Mouse (Mus musculus): Measurements from ENCODE around the gene Tbcb.
"Not testable (repeated sequence)": the region's sequence is repeated elsewhere in the genome, so short reads cannot be mapped to it uniquely, and the experiment has no call there.

Gene Tbcb

DNA sequence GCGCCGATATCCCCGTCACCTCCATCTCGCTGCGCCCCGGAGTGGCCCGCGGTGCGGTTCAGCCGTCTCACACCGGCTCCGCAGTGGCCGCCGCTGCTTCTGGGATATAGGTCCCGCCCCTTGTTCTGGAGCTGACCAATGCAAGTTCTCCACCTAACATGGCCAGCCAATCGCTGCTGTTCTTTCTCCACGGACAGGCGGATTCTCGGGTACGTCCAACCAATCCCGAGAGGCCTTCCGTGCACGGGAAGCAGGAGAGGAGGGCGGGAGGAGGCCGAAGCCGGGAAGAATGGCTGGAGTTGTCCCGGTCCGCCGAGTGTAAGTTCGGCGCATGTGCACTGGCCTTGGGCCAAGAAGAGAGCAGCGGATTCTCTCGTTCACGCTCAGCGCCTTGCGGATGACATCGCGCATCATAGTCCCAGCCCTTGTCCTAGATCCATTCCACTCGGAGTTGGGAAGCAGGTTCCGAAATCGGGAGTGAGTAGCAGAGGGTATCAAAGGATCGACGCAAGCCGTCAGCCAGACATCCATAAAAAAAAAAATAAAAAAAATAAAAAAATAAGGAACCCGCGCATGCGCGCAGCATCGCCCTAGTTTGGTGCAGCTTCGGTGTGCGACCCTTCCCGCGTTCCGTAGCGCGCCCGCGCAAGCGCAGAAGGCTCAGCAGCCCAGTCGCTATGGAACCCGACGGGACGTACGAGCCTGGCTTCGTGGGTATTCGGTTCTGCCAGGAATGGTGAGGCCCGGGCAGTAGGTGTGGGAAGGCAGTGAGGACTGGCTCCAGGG lies at the start of gene Tbcb, which contains the start of gene Polr2i:
Tbcb (minus strand) TSS at position 604 of the 786 bp plus-strand sequence.
Polr2i (plus strand) TSS at position 280 of the 786 bp plus-strand sequence.
- DNase-seq = peak; percentile 91 to 95

DNA sequence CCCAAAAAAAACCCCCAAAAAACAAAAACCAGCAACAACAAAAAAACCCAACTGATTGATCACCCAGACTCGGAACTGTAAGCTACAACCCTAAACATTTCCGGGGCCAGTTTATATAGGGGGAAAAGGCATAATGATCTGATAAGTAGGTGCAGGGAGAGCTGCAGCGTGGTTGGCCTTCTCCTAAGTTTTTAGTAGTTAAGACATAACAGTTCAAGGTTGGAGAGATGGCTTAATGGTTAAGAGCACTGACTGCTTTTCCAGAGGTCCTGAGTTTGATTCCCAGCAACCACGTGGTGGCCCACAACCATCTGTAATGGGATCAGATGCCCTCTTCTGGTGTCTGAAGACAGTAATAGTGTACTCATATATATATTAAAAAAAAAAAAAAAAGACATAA lies 49.5 kb upstream of the Tbcb start:
- DNase-seq = no peak

DNA sequence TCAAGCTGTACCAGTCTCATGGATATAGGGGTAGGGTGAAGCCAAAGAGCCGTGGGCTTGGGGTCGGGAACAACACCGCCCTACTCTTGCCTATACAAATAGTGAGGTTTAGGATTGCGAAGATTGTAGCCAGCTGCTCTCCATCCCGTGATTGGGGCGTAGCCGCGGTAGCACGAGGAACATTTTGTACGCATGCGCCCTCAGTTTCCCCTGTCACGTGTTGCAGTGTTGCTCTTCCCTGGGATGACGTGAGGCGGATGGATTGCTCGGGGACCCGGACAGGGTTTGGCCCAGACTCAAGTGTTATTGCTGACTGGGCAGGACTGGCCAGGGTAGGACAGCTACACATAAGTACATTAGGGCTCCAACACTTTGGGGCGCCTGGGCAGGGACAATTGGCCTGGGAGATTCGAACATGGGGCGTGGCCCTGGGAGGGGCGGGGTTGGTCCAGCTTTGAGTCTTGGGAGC lies 48.6 kb upstream of the Tbcb start:
- DNase-seq = peak; percentile 67 to 76

DNA sequence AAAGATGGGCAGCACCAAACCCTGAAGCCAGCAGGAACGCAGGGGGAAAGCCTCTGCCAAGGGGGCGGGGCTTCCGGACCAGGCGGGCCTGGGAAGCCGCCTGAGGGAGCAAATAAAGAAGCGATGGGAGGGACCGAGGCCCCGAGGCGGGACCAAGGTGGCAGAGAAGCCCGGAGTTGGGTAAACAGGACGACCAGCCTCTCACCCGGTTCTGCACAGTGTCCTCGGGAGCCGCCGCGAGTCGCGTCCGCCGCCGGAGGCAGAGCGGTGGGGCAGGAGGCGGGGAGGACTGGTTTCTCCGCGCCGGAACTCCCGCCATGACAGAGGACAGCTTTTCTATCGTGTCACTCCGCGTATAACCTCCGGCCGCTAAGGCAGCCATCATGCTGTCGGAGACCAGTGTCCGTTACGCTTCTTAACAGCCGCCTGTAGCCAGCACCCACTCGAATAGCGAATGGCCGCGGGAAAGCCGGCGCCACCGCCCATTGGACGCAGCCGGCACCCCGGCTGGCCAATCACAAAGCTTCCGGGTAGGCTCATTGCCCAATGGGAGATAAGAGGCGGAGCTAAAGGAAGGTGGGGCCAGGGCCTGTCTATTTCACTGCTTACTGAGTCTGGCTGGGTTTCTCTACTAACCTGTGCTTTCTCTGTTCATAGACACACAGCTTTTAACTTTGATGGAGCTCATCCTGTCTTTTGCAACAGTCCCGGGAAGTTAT lies 48.0 kb upstream of the Tbcb start, which contains the start of the genes Thap8 and Wdr62:
Thap8 (plus strand) TSS at position 144 of the 719 bp plus-strand sequence.
Wdr62 (minus strand) TSS at position 469 of the 719 bp plus-strand sequence.
- peak; percentile 81 to 85 for DNase-seq

DNA sequence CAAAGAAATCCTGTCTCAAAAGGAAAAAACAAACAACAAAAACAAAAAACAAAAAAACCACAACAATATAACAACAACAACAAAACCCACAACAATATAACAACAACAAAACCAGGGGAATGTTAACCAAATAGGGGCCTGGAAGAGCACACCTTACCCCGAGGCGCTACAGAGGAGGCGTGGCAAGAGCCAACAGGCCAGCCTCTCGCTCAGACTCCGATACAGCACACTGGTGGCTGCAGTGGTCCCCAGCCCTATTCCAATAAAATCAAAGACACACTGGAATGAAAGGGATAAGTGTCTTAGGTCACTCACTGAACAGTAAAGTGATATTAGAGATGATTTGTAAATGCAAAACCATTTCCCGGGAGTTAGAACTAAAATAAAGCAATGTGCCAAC lies 47.5 kb upstream of the Tbcb start:
- DNase-seq = no peak

DNA sequence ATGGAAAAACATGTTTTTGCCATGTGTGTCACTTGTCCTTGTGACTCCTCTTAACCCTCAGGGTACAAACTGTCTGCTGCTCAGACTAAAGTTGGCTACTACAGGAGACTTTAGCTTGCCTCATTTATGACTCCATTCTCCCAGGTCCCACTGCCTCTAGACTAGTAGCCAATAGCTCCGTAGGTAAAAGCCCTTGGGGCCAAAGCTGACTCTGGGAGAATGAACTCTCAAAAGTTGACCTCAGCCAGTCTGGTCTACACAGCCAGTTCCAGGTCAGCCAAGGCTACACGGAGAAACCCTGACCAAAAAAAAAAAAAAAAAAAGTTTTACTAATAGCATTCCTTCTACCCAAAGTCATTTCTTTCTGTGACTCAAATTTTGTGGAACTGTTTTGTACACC lies 46.8 kb upstream of the Tbcb start:
- no peak for DNase-seq

DNA sequence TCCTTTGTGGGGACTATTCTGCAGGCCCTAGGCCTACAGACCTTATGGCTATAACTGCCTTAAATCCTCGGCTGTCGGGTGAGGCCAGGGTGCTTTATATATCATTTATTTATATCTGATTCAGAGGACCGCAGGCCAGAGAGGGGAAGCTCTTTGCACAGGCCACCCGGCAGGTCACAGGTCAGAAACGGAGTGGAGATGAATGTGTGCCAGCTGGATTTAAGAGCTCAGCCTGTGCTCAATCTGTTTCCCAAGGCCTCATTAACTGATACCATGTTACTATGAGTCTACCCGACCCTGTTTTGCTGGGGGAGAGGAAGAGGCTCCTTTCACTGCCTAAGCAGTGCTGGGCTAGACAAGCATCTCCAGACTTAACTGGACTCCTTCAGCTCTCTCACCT lies 42.3 kb upstream of the Tbcb start:
- DNase-seq = no peak

DNA sequence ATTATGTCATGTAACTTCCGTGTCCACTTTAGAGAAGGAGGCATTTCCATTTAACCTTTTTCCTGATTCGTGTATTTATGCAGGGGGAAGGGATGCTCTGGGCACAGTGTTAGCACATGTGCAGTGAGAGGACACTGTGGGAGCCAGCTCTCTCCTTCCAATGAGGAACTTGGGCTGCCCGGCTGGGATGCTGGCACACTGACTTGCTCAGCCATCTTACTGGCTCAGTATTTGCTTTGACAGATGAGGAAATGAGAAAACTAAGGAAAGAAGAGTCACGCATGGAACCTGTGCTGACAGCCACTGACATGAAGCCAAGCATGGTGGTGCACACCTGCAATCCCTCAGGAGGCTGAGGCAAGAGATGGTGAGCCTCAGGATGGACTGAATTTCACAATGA lies 37.6 kb upstream of the Tbcb start:
- DNase-seq = no peak

DNA sequence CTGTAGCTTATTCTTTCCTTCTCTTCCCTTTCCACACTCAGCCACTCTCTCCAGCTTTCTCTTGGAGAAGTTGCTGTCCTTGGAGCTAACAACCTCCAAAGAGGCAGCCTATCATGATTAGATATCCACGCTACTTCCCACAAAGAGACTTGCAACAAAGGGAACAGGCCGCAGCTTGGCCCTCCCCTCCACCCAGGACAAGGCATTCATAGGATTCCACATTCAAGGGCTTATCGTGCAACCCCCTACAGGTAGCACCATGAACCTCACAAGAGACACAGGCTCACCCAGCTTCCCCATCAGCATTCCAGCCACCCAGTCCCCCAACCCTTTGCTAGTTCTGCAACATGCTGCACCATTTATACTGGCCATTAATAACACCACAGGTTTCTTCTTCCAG lies 34.7 kb upstream of the Tbcb start:
- no peak for DNase-seq

DNA sequence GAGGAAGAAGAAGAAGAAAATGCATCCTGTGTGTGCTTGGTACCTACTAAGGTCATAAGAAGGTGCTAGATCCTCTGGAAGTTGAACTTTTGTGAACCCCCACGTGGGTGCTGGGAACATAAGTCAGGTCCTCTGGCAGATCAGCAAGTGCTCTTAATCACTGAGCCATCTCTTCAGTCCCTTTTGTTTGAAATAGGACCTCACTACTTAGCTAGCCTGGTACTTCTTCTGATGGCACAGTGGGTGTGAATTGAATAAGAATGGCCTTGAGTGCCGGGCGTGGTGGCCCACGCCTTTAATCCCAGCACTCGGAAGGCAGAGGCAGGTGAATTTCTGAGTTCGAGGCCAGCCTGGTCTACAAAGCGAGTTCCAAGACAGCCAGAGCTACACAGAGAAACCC lies 33.9 kb upstream of the Tbcb start:
- DNase-seq = no peak

DNA sequence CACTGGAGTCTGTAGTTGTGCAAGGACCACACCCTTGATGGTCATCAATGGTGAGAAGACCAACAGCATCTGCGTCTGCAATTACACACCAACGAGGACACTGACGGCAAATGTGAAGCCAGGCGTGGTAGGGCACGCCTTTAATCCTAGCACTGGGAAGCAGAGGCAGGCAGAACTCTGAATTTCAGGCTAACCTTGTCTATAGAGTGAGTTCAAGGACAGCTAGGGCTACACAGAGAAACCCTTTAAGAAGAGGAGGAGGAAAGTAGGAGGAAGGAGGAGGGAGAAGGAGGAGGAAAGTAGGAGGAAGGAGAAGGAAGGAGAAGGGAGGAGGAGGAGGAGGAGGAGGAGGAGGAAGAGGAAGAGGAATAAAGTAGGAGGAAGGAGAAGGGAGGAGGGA lies 33.5 kb upstream of the Tbcb start:
- DNase-seq = no peak

DNA sequence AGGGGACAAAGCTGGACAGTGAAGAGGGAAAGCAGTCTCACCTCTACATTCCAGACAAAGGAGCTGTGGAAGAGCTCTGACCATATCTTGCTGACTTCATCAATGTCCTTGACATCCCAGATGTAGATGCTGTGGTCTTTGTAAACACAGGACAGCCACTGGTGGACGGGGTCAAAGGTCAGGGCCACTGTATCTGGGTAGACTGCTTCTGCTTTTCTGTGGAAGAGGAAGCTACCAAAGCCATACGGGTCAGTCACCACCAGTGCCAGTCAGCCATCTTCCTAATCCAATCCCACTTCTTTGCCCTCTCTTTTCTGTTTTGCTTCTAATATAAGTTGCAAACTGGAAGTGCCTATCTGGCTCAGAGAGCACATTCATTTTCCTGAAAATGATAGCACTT lies 33.0 kb upstream of the Tbcb start:
- no peak for DNase-seq

DNA sequence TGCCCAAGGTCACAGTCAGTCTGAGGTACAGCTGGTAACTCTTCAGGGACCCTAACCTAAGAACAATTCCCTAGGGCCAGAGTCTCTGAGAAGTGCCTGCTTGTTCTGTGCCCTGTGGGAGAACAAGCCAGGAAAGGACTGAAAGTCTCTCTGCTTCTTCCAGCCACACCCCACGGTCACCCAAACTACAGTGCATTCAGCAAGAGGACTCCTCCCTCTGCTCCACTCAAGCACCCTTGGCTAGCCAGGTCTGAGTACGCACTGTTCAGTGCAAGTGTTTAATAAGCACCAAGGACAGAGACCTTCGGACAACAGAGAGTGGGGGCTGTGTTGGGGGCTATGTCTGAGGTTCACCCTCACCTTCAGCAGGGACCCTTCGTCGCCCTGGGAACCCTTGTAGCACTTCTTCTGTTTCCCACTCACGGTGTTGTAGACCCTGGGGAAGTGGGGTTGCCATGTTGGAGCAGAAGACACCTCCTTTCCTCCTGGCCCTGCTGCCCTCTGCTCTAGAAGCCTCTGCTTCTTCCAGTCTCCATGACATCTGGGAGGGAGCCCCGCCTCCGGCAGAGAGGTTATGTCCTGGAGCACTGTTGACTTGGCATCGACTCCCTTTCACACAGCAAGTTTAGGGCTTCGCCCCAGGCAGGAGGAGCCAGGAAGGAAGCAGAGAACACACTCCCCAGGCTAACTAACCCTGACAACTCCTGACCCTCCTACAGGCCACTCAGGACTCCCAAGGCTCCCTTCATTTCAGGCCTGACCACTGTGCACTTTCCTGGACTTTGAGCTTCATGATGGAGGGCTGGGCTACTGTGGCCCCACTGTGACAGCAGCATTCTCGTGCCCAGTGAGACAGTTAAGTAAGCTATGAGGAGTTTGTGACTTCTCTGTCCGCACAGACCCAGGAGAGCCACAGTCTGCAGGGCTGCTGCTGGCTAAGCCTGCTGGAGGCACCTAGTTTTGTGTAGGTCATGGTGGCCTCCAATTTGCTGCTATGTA lies 20.2 kb upstream of the Tbcb start:
- DNase-seq = no peak

DNA sequence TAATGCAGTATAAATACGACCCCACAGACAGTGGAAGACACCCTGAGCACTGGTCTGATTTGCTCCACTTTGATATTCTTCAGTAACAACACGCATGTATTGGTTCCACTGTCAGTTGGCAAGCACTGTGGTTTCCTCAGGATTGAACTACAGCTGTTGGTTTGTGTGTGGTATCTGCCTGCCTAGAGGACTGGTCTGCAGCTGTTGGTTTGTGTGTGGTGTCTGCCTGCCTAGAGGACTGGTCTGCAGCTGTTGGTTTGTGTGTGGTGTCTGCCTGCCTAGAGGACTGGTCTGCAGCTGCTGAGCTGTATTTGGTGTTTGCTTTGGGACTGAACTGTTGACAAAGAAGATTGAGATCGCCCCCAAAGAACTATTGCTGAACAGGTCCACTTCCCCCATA lies 5.3 kb upstream of the Tbcb start:
- DNase-seq = not testable (repeated sequence)

DNA sequence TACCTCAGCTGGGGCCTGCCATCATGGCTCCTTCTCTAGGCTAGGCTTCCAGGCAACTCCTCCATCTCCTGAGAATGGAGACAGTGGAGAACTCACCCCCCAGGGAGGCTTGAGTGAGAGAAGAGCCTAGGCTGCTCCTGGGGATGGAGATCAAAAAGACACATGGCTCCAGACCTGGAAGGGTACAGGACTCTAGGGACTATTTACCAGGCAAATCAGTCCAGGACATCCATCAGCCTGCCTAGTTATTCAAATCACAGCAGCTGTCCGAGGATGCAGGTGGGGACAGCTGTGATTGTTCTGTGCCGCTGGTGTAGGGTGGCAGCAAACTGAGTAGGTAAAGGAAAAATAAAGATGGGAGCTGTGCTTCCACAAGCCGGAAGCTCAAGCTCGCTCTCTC lies 3.6 kb upstream of the Tbcb start, which contains the start of gene Ovol3:
Ovol3 (minus strand) TSS at position 101 of the 400 bp plus-strand sequence.
- no peak for DNase-seq

DNA sequence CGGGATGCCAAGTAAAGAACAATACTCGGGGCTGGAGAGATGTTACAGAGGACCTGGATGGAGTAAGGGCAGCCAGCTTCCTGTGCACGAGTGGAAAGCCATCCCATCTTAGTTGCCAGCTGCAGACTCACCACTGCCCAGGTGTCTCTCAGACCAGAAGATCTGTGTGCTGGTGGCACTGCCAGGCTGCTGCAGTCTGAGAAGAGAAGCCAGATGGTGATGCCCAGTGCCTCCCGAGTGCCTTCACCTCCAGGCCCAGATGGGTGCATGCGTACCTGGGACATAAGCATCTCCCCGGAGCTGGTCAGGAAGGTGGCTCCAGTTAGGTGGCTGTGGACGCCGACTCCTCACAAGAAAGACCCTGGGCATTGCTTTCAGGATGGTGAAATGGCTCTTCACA lies 3.0 kb upstream of the Tbcb start:
- DNase-seq = no peak

DNA sequence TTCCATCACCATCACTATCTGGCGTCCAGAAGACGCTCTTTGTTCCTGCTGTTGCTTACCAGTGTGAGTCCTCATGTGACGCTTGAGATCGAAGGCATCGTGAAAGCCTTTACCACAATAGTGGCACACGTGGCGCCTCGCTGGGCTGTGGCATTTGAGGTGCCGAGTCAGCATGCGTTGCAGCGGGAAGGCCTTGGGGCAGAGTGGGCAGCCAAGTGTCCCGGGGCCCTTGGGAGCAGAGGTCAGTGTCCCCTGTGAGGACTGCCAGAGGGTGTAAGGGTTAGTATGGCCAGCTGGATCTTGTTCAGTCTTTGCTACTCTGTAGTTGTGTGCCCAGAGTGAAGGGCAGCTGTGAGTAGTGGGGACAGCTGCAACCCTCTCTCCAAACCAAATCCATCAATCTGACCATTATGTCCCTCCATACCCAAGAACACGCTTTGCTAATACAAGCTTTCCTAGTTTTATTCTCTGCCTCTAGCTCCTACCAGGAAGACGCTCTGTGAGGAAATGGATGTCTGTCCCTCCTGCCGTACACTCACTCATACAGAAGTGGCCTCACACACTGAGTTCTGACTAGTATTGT lies 2.3 kb upstream of the Tbcb start:
- DNase-seq = no peak

DNA sequence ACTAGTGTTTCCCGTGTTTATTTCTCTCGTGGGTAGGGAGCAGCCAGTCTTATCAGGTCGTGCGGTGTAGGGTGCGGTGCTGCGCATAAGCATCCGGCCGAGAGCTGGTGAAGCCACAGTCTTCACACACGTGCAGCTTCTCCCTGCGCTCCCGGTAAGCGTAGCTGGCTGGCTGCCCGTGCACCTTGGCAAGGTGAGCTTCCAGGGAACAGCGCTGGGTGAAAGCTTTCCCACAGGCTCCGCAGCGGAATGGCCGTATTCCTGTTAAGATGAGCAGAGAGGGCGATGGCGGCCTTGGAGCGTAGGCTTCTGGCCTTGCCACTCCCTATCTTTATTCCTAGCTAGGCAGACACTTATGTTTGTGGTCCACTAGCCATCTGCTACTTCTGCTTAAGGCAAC lies 1.3 kb upstream of the Tbcb start:
- DNase-seq = no peak

DNA sequence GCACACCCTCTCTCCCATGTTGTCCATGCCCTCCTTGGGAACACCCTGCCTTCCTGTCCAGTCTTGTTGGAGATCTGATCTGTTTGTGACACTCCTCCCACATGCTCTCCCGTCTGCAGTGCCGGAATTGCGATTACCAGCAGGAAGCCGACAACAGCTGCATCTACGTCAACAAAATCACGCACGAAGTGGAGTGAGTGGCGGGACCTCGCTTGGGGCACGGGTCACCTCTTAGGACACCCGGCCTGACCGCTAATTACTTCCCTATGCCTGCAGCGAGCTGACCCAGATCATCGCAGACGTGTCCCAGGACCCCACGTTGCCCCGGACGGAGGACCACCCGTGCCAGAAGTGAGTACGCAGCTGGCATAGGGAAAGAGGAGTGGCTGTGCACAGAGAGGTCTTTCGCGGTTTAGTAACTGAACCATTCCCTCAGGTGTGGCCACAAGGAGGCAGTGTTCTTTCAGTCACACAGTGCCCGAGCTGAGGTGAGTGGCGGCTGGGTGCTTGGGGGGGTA lies 618 bp upstream of the Tbcb start:
- DNase-seq = peak; percentile 21 to 39

DNA sequence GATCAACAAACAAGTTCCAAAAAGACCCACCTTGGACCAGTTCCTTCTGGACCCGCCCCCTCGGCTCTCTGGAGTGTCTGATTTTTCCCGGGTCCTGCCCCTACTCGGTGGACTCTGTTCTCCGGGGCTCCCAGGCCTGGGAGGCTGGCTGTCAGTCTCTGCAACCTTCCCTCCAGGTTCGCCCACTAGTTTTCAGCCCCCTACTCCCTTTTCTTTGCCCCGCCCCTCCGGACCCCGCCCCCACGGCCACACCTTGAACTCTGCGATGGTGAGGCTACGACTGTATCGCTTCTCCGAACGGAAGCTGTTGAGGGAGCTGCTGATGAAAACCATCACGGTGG lies 774 bp downstream of the Tbcb start:
- no peak for DNase-seq

DNA sequence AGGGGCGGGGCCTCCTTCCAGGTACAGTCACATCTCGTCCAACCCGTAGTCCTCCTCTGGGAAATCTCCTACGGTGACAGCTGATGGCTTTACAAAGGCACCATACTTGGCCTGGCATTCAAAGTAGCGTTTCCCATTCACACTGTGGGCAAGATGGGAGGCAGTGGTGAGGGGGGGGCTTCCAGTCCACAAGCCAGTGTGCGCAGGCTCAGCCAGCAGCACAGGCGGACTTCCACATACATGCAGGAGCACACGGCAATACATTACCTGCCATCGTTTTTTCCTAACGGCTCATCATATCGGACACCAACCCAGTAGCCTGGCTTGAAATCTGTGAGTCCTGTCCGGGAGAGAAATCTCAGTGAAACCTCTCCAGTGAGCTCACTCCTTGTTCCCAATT lies 7.9 kb downstream of the Tbcb start:
- DNase-seq = no peak

DNA sequence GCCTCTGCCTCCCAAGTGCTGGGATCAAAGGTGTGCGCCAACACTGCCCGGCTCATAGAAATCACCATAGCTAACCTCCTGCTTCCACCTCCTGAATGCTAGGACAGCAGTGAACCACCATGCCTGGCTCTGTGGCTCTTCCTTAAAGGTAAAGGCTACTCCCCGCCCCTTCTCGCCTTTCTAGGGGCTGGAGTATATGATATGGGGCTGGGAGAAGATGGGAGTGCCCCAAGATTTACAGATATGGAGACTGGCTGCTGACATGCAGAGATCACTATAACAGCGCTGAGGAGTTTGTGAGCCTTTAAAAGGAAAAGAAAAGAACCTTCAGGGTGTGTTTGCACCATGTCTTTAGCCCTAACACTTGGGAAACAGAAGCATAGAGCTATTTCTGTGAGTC lies 9.9 kb downstream of the Tbcb start:
- DNase-seq = no peak
